In the genomic region with DNA sequence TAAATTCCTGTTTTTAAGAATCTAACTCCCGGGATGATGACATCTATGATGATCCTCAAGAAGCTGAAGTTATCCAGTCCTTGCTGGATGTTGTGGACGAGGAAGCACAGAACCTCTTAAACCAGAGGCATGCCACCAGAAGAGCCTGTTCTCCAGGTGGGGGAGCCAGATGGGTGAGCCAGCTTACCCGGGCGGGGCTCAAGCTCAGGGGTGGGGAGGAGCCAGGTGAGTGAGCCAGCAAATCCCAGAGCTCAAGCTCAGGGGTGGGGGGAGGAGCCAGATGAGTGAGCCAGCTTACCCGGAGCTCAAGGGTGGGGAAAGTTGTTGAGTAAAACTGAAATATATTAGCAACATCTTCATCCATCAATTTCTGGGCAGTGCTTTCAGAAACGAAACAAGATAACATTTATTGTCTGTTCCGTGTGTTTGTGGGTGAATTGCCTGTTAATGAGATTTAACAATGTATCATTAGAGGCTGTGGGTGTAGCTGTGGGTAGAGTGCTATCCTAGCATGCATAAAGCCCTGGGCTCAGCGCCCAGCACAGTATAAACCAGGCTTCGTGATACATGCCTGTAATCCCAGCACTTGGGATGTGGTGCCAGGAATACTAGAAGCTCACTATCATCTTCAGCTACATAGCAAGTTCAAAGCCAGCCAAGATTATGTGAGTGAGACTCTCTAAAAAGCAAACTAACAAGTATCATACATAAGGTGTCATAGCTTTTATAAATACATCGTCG, we compare ENCODE assay signal across 11 mouse cellular contexts. TPM values are rescaled to one million over a fixed set of nuclear protein-coding genes. Genes with fewer than 3 reads are reported as not detected.
DNase-seq lines count a peak whose midpoint lies in the region; ATAC-seq lines count a peak whose summit lies in the region.
"Had no signal": no experiment of that assay in that cellular context is flagged by ENCODE, and none has a peak within 500 bp of the region (broad histone marks: within the 10 kb centered on the region; RNA-seq: fewer than 3 reads in every experiment).

No protein-coding gene starts in this region.

- H3K27me3 ChIP-seq in liver, embryonic 12.5 days (replicated peaks): no peaks in the 10 kb centered on the region
- no peaks in the 10 kb centered on the region for H3K27me3 ChIP-seq in liver, embryonic 11.5 days (replicated peaks; ENCODE audit: control insufficient read depth, insufficient read depth, low read length)
- H3K27me3 ChIP-seq: hindbrain, embryonic 15.5 days; midbrain, embryonic 12.5 days had no signal

- no peaks in the 10 kb centered on the region for H3K36me3 ChIP-seq in liver, embryonic 12.5 days
- H3K36me3 ChIP-seq in liver, embryonic 11.5 days (ENCODE audit: control insufficient read depth, insufficient read depth, low read length): 0 out of 2 replicates have a peak, but pooled peaks cover 3% of the 10 kb centered on the region
- H3K36me3 ChIP-seq: hindbrain, embryonic 15.5 days had no signal

- no peak overlapping the region for H3K27ac ChIP-seq in liver, embryonic 12.5 days
- H3K27ac ChIP-seq in liver, embryonic 11.5 days (ENCODE audit: low read depth, low read length): no peak overlapping the region
- H3K27ac ChIP-seq: hindbrain, embryonic 15.5 days; midbrain, embryonic 12.5 days had no signal

- WGBS in liver, embryonic 12.5 days (ENCODE audit: insufficient replicate concordance): 59% methylated on average over 11 of the region's 11 CpGs
- WGBS in liver, embryonic 11.5 days: 75% methylated on average over 11 of the region's 11 CpGs

- peak; percentile 54; the same call in 1 of the 2 replicates for ATAC-seq in liver, embryonic 12.5 days
- no peak for ATAC-seq in liver, embryonic 11.5 days (replicated peaks; ENCODE audit: low FRiP score)
- peak; percentile 84 for ATAC-seq in megakaryocyte-erythroid progenitor cell, adult 5-6 weeks (replicated peaks; ENCODE audit: low FRiP score, low TSS enrichment, poor library complexity, severe bottlenecking)

- no peak for DNase-seq in liver, embryonic 11.5 days (ENCODE audit: low spot score)
- peak; percentile 27 for DNase-seq in MN1 (ENCODE audit: low spot score)
- peak; percentile 78 for DNase-seq in fat pad, adult 2 months (ENCODE audit: extremely low read depth, low read depth, low spot score)
- no peak for DNase-seq in kidney, adult 9 months
- DNase-seq in adipocyte (ENCODE audit: low spot score): no peak
- DNase-seq: adrenal gland, postnatal 25 days had no signal

- H3K9me3 ChIP-seq in liver, embryonic 12.5 days (replicated peaks): no peaks in the 10 kb centered on the region
- no peaks in the 10 kb centered on the region for H3K9me3 ChIP-seq in liver, embryonic 11.5 days (ENCODE audit: control insufficient read depth, low read length)
- H3K9me3 ChIP-seq: hindbrain, embryonic 15.5 days; midbrain, embryonic 12.5 days had no signal

- H3K4me3 ChIP-seq in liver, embryonic 12.5 days: no peak overlapping the region
- no peak overlapping the region for H3K4me3 ChIP-seq in liver, embryonic 11.5 days (ENCODE audit: low read depth, low read length)
- H3K4me3 ChIP-seq: hindbrain, embryonic 15.5 days; midbrain, embryonic 12.5 days had no signal

- no peaks in the 10 kb centered on the region for H3K4me1 ChIP-seq in liver, embryonic 12.5 days
- H3K4me1 ChIP-seq in liver, embryonic 11.5 days (replicated peaks; ENCODE audit: control insufficient read depth, insufficient read depth, low read length): no peaks in the 10 kb centered on the region
- H3K4me1 ChIP-seq: hindbrain, embryonic 15.5 days; midbrain, embryonic 12.5 days had no signal

- H3K9ac ChIP-seq in liver, embryonic 12.5 days: no peak overlapping the region
- no peak overlapping the region for H3K9ac ChIP-seq in liver, embryonic 11.5 days (ENCODE audit: low read depth, low read length)
- H3K9ac ChIP-seq: hindbrain, embryonic 15.5 days; midbrain, embryonic 12.5 days had no signal

- no peak overlapping the region for H3K4me2 ChIP-seq in liver, embryonic 12.5 days
- no peak overlapping the region for H3K4me2 ChIP-seq in liver, embryonic 11.5 days
- H3K4me2 ChIP-seq: hindbrain, embryonic 15.5 days; midbrain, embryonic 12.5 days had no signal

RNA-seq across cellular contexts. Expression of a gene that starts 49.4 kb away (rescaled TPM):
- not detected in 2 replicates for polyA plus RNA-seq in liver, embryonic 12.5 days (2016; fragmentation: Nextera tagmentation; extraction: Ambion mirVana)
- polyA plus RNA-seq in liver, embryonic 11.5 days (2014; fragmentation: Nextera tagmentation; extraction: Ambion mirVana): 0.15 TPM in 1 of 2 replicates, not detected in the other
- not detected in 2 replicates for total RNA-seq in megakaryocyte-erythroid progenitor cell, adult 5-6 weeks (2014; fragmentation: Nextera tagmentation)
- not detected in 2 replicates for total RNA-seq in megakaryocyte-erythroid progenitor cell, adult 5-6 weeks (2017)
- total RNA-seq: left cerebral cortex, adult 18-20 months had no signal
- polyA plus RNA-seq: midbrain, embryonic 12.5 days had no signal

Comparison
In these comparisons a context has a peak if more than half of its experiments do, and no peak if none do; other contexts are left out.
1. DNase-seq: peak in MN1 (single experiment) and fat pad, adult 2 months (single experiment); none in liver, embryonic 11.5 days (single experiment), kidney, adult 9 months (single experiment) and adipocyte (single experiment).